Mouse (Mus musculus) neural tube, embryonic 11.5 days (tissue): Measurements from ENCODE around the gene Prkcd. TPM values are rescaled to one million over a fixed set of nuclear protein-coding genes. Genes with fewer than 3 reads are reported as not detected.

Experiments
- ATAC-seq: fragments of 200-750 bp; cut with Nextera tagmentation; 2 replicates; pipeline ENCODE4 v1.8.0; 2017; ENCODE audit warnings: moderate number of reproducible peaks, mild to moderate bottlenecking, moderate TSS enrichment, moderate library complexity; ENCODE audit not compliant: insufficient read depth, low FRiP score, low TSS enrichment
- DNase-seq: peaks from one replicate; pipeline ENCODE4 v3.0.0-alpha.2; 2015; ENCODE audit warnings: low spot score
- H3K27ac ChIP-seq: fragments of 300-500 bp; sonication (generic); 2 replicates; pipeline ENCODE4 v1.5.1; 2014; ENCODE audit warnings: low read depth, mild to moderate bottlenecking, low read length
- H3K27me3 ChIP-seq: fragments of 300-500 bp; sonication (generic); 2 replicates; pipeline ENCODE4 v1.6.1; 2014; ENCODE audit warnings: mild to moderate bottlenecking, low read length, mixed read lengths; ENCODE audit not compliant: control insufficient read depth, insufficient read depth
- H3K36me3 ChIP-seq: fragments of 300-500 bp; sonication (generic); 2 replicates; pipeline ENCODE4 v1.6.1; 2014; ENCODE audit warnings: mild to moderate bottlenecking, low read length, moderate library complexity, mixed read lengths; ENCODE audit not compliant: control insufficient read depth, insufficient read depth
- H3K4me1 ChIP-seq: fragments of 300-500 bp; sonication (generic); 2 replicates; pipeline ENCODE4 v1.6.1; 2014; ENCODE audit warnings: low read length, mixed read lengths; ENCODE audit not compliant: control insufficient read depth, insufficient read depth
- H3K4me2 ChIP-seq: fragments of 300-500 bp; sonication (generic); 2 replicates; pipeline ENCODE4 v1.6.1; 2014; ENCODE audit warnings: low read depth, mild to moderate bottlenecking, moderate library complexity
- H3K4me3 ChIP-seq: fragments of 300-500 bp; sonication (generic); 2 replicates; pipeline ENCODE4 v1.5.1; 2014; ENCODE audit warnings: low read depth, low read length
- H3K9ac ChIP-seq: fragments of 300-500 bp; sonication (generic); 2 replicates; pipeline ENCODE4 v1.6.1; 2014; ENCODE audit warnings: mild to moderate bottlenecking, low read length
- H3K9me3 ChIP-seq: fragments of 300-500 bp; sonication (generic); 2 replicates; pipeline ENCODE4 v1.6.1; 2016; ENCODE audit warnings: low read length; ENCODE audit not compliant: control insufficient read depth
- WGBS: fragments of 180-500 bp; shearing (Covaris S2); extraction: QIAGEN DNeasy Blood & Tissue Kit; methylation state at CpG from one replicate; pipeline ENCODE4 v1.1.7; 2014; 5-methylcytosine and 5-hydroxymethylcytosine counted together
- polyA plus RNA-seq: library from polyadenylated mRNA; unstranded; fragments of >200 nt; fragmentation: Nextera tagmentation; extraction: Ambion mirVana; gene quantifications from 2 replicates; pipeline ENCODE4 v1.2.1, GENCODE M21; 2014

Gene Prkcd
- polyA plus RNA-seq, 1 experiment from 2014 or later, result 36.4 TPM

DNA sequence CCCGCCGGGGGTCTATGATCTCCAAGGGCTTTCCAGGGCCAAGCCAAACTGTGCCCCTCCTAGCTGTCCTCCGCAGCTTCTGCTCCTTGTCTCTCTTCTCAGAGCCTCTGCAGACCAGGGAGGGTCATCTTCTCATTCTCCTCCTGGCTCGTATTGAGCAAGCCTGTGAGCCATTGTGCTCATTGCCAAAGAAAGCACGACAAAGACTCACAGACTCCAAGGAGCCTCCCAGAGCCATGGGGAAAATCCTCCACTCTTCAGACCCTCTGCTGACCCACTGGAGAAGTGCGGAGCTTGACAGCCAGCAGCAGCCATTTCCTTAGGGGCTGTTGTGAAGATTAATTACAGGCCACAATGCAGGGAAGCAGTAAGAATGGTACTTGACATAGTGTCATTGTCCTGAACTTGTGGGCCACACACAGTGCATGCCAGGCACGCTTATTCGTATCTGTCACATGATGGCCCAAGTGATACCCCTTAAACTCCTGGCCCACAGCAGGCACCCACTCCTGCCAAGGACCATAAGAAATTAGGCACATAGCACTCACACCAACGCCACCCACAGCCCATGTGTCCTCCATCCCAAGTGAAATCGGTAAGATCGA lies 35.9 kb downstream of the Prkcd start:
- DNase-seq, result no peak
- Histone ChIP-seq H3K36me3 (no peaks in the 10 kb centered on the region), H3K4me2 (no peak overlapping the region), H3K4me3 (no peak overlapping the region), H3K27me3 (no peaks in the 10 kb centered on the region), H3K9me3 (no peaks in the 10 kb centered on the region), H3K9ac (no peak overlapping the region), H3K4me1 (peaks cover 15% of the 10 kb centered on the region), H3K27ac (no peak overlapping the region)
- 57% methylated on average over 11 of the region's 11 CpGs for WGBS
- ATAC-seq, result no peak

DNA sequence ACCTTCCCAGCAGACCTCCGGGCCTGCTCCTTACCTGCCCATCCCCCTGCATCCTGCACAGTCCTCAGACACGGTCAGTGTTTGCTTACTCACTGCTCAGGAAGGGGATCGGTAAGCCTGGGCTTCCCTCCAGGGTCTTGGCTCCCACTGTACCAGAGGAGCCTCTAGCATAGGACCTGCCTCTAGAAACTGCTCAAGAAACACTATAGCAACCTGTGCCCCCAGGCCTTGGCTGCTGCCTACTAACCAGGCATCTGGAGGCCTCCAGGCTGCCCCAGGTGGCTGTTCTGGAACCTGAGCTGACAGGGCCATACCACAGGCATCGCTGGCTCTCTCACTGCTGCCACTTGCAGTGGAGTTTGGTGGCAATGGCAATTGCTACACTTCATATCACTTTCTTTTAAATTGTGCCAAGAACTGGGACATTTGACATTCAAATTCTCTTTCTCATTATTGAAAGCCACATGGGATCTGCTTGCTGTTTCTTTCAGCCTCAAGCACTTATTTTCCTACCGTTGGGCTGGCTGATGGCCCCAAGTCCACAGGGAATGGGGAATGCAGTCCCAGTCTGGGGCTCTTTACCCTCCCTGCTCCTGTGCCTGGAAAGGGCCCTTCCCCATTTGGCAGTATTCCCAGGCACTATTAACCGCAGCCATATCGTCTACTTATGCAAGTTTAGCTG lies 39.1 kb downstream of the Prkcd start:
- H3K27ac ChIP-seq, result no peak overlapping the region
- no peak overlapping the region for H3K9ac ChIP-seq
- no peak for DNase-seq
- H3K4me1 ChIP-seq, result peaks cover 5% of the 10 kb centered on the region; the same call in 1 of the 2 replicates
- H3K9me3 ChIP-seq, result no peaks in the 10 kb centered on the region
- WGBS, result 76% methylated on average over 7 of the region's 7 CpGs
- no peak overlapping the region for H3K4me2 ChIP-seq
- H3K36me3 ChIP-seq, result no peaks in the 10 kb centered on the region
- no peaks in the 10 kb centered on the region for H3K27me3 ChIP-seq
- no peak overlapping the region for H3K4me3 ChIP-seq
- ATAC-seq, result no peak

- no peak overlapping the region for H3K4me3 ChIP-seq
- ATAC-seq, result no peak
- H3K36me3 ChIP-seq, result no peaks in the 10 kb centered on the region
- H3K9me3 ChIP-seq, result no peaks in the 10 kb centered on the region
- no peak overlapping the region for H3K9ac ChIP-seq
- DNase-seq, result no peak
- H3K4me2 ChIP-seq, result no peak overlapping the region
- no peaks in the 10 kb centered on the region for H3K27me3 ChIP-seq
- no peak overlapping the region for H3K27ac ChIP-seq
- 79% methylated on average over 5 of the region's 5 CpGs for WGBS
- peaks cover 5% of the 10 kb centered on the region; the same call in 1 of the 2 replicates for H3K4me1 ChIP-seq
Observed at GRCm38 (mm10) chr14:30585323-30585722, 40.7 kb downstream of the Prkcd start.

DNA sequence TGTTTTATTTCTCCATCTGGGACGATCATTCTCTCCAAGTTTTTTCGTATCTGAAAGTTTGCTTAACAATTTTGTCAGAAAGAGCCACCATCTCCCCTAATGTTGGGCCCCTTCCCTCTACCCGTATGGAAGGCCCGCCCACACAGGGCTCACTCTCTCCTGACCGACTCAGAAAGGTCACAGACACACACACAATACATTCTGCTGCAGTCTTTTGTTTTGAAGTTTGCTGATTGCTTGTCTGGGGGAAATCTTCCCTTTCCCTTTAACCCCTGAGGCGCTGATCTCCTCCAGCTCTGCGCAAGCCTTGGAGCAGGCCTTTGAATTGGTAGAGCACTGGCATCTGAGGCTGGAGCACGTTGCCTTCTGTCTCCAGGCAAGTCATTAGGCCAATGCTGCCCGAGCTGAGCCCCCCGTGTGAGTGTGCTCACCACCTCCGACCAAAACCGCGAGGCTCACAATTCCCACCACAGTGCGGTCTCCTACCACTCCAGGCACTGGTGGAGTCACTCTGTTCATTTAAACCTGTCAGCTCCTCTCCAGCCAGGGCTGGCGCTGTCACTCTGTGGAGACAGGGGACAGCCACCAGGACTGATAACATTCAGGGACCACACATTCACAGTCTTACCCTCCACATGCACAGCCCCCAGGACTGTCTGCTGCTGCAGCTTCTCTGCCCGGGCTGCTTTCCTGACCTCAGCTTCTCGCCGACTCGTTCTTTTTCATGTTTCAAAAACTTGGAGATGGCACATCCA lies 41.3 kb downstream of the Prkcd start:
- Histone ChIP-seq H3K4me3 (no peak overlapping the region), H3K27me3 (no peaks in the 10 kb centered on the region), H3K4me1 (peaks cover 5% of the 10 kb centered on the region; the same call in 1 of the 2 replicates), H3K36me3 (no peaks in the 10 kb centered on the region), H3K4me2 (no peak overlapping the region), H3K9me3 (no peaks in the 10 kb centered on the region), H3K27ac (no peak overlapping the region), H3K9ac (no peak overlapping the region)
- 37% methylated on average over 19 of the region's 19 CpGs for WGBS
- no peak for DNase-seq
- ATAC-seq, result no peak; the same call in 1 of the 2 replicates

DNA sequence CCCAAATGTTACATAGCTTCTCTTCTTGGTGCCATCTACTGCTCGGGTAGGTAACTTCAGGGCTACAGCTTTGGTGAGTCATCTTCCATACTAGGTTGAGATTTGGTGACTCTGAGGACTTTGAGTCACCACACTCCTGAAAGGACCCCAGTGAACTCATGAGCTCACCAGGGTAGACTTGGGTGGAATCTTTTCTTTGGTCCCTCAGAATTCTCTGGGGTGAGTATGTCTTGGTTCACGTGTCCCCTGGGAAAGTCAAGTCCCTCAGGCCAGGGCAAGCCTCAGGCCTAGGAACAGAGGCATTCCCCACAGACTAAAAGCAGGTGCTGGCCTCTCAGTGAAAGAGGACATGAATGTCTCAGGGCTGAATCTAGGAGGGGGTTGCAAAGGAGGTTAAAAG lies 41.9 kb downstream of the Prkcd start:
- 47% methylated on average over 2 of the region's 2 CpGs for WGBS
- ATAC-seq, result no peak

DNA sequence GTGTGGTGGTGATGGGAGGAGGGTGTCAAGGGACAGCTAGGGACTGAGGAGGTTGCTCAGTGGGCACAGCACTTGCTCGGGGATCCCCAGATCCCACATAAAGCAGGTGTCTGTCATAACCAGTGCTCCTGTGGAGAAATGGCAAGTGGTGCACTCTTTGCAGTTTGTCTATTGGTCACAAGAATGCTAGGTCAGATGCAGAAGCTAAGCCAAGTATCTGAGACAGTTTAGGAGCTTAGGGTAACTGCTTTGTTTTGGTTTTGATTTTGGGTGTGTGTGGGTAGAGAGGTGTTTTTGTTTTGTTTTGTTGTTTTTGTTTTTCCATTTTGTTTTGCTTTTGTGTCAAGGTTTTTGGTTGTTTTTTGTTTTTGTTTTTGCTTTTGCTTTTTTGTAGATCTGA lies 44.8 kb downstream of the Prkcd start:
- Histone ChIP-seq H3K4me2 (no peak overlapping the region), H3K27ac (no peak overlapping the region), H3K27me3 (no peaks in the 10 kb centered on the region), H3K4me1 (peaks cover 5% of the 10 kb centered on the region; the same call in 1 of the 2 replicates), H3K4me3 (no peak overlapping the region), H3K9ac (no peak overlapping the region), H3K9me3 (no peaks in the 10 kb centered on the region), H3K36me3 (no peaks in the 10 kb centered on the region)
- ATAC-seq (no peak), DNase-seq (no peak)
- 65% methylated on average over 1 of the region's 1 CpGs for whole genome bisulfite sequencing

More for the DNA sequence above, 41.9 kb downstream of the Prkcd start:
- Histone ChIP-seq H3K4me2 (no peak overlapping the region), H3K9ac (no peak overlapping the region), H3K27ac (no peak overlapping the region), H3K4me1 (peaks cover 5% of the 10 kb centered on the region; the same call in 1 of the 2 replicates), H3K27me3 (no peaks in the 10 kb centered on the region), H3K4me3 (no peak overlapping the region), H3K36me3 (no peaks in the 10 kb centered on the region), H3K9me3 (no peaks in the 10 kb centered on the region)
- no peak for DNase-seq

- ATAC-seq (no peak), DNase-seq (no peak)
- Histone ChIP-seq H3K36me3 (no peaks in the 10 kb centered on the region), H3K9ac (no peak overlapping the region), H3K4me2 (no peak overlapping the region), H3K9me3 (no peaks in the 10 kb centered on the region), H3K27me3 (no peaks in the 10 kb centered on the region), H3K27ac (no peak overlapping the region), H3K4me3 (no peak overlapping the region), H3K4me1 (peaks cover 5% of the 10 kb centered on the region; the same call in 1 of the 2 replicates)
- 37% methylated on average over 5 of the region's 5 CpGs for whole genome bisulfite sequencing
Observed at GRCm38 (mm10) chr14:30579882-30580281, 46.1 kb downstream of the Prkcd start.

GRCm38 (mm10) chr14:30579180-30579579 lies 46.8 kb downstream of the Prkcd start:
- Histone ChIP-seq H3K9me3 (no peaks in the 10 kb centered on the region), H3K27me3 (no peaks in the 10 kb centered on the region), H3K36me3 (0 out of 2 replicates have a peak, but pooled peaks cover 2% of the 10 kb centered on the region), H3K27ac (no peak overlapping the region), H3K4me1 (no peaks in the 10 kb centered on the region; the same call in 1 of the 2 replicates), H3K4me3 (no peak overlapping the region), H3K9ac (no peak overlapping the region), H3K4me2 (no peak overlapping the region)
- ATAC-seq (no peak), DNase-seq (no peak)
- 84% methylated on average over 5 of the region's 5 CpGs for WGBS
